Mouse (Mus musculus): ENCODE measurements around the gene Vmn1r155.
"Not testable (repeated sequence)": the region's sequence is repeated elsewhere in the genome, so short reads cannot be mapped to it uniquely, and the experiment has no call there.

Vmn1r155 gene

GRCm38 (mm10) chr7:22657718-22658117 lies at the start of gene Vmn1r155:
Gene Vmn1r155 (plus strand): TSS chr7:22658018.
- CTCF ChIA-PET, POLR2A ChIA-PET: not testable (repeated sequence)

GRCm38 (mm10) chr7:22692217-22692616 lies 34.4 kb downstream of the Vmn1r155 start, which contains the start of gene Gm8693:
Gene Gm8693 (minus strand): TSS chr7:22692317.
- POLR2A ChIA-PET, CTCF ChIA-PET: not testable (repeated sequence)

Data from embryonic stem cell, embryonic (primary cell).